Mouse (Mus musculus): Measurements from ENCODE around the gene Cd101.

DNA sequence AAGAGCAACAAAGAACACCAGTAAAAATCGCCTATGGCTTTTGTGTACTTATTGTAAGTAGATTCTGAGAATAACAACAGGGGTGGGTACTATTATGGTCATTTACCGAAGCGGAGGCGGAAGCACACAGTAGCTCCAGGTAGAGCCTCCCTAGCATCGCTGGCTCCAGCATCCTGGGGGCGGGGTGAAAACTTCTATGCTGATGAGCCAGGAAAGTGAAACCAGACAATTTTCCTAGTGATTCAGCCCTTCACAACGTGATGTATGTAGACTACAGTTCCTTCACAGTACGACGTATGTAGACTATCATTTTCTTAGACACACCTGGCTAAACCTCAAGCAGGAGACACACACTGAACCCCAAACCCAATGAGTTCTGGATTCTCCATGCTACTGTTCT lies 44.0 kb upstream of the Cd101 start:
- no peak for TF ChIP-seq USF1 (IDR thresholded peaks at IDR 0.05; ENCODE audit: low read depth)
- TF ChIP-seq CTCF (IDR thresholded peaks at IDR 0.05; ENCODE audit: control insufficient read depth, insufficient read depth, insufficient read length), result no peak
- TF ChIP-seq MYOD1 (IDR thresholded peaks at IDR 0.05; ENCODE audit: control insufficient read depth, insufficient read length, low read depth), result no peak
